Mouse (Mus musculus): ENCODE data around the gene Epb41l5. TPM values are rescaled to one million over a fixed set of nuclear protein-coding genes. Genes with fewer than 3 reads are reported as not detected.
A peak's percentile ranks its signal among the peaks of the same experiment; 100 is the strongest.

Gene Epb41l5
- polyA plus RNA-seq, 1 experiment from 2014 or later = 25.7 TPM

DNA sequence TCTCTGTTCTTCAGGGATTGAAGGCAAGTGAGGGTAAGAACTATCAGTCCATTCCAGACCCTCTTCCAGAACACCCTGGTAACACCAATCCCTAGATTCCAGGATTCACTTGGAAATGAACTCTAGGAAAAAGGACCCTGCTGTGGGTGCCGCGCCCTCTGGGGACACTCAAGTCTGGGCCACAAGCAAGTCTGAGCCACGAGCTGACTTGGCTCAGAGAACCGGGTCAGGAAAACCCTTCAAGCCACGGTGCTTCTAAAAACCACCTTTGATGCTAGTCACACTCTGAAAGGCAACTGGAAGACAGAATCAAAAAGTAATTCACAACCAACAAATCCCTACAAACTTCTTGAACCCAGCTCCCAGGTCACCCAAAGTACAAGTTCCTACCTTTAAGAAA, 145.0 kb downstream of the Epb41l5 start:
- WGBS = 16% methylated on average over 5 of the region's 5 CpGs
- Histone ChIP-seq H3K36me3 (replicated peaks) (peaks cover 11% of the 10 kb centered on the region), H3K9me3 (no peaks in the 10 kb centered on the region), H3K27ac (replicated peaks) (peak overlapping the region; percentile 87), H3K4me1 (peaks cover 37% of the 10 kb centered on the region), H3K4me3 (peak overlapping the region; percentile 76), H3K27me3 (replicated peaks; ENCODE audit: low read depth, poor library complexity, severe bottlenecking) (peaks cover 27% of the 10 kb centered on the region)
- DNase-seq (ENCODE audit: low spot score) = no peak

DNA sequence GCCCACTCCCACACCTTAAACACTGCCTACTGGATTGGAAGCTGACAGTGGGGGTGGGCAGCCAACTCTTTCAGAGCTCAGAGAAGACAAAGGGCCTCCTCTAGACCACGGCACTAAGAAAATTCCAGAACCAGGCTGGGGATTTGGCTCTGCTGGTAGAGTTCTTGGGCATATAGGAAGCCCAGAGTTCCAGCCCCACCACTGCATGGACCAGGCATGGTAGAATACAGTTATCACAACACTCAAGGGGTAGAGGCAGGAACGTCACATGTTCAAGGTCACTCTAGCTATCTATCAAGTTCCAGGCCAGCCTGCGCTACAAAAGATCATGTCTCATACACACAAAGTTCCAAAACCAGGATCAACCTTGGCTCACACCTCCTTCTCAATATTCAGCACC, 145.6 kb downstream of the Epb41l5 start:
- no peak for DNase-seq (ENCODE audit: low spot score)
- H3K9me3 ChIP-seq = no peaks in the 10 kb centered on the region
- WGBS = 90% methylated on average over 3 of the region's 3 CpGs
- H3K27me3 ChIP-seq (replicated peaks; ENCODE audit: low read depth, poor library complexity, severe bottlenecking) = peaks cover 24% of the 10 kb centered on the region
- H3K27ac ChIP-seq (replicated peaks) = no peak overlapping the region
- peaks cover 11% of the 10 kb centered on the region for H3K36me3 ChIP-seq (replicated peaks)
- H3K4me1 ChIP-seq = peaks cover 43% of the 10 kb centered on the region
- peak overlapping the region; percentile 76 for H3K4me3 ChIP-seq

DNA sequence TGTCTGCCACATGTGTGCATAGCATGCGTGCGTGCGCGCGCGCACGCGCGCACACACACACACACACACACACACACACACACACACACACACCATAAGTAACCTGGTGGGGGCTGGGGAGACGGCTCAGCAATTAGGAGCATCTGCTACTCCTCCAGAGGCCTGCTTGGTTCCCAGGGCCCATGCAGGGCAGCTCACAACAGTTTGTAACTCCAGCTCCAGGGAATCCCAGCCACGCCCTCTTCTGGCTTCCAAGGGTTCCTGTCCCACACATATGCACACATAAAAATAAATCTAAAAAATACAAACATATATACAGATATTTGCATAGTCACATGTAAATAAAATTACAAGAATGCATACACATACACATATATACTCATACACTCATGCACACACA, 146.1 kb downstream of the Epb41l5 start:
- 90% methylated on average over 11 of the region's 11 CpGs for WGBS
- Histone ChIP-seq H3K27ac (replicated peaks) (no peak overlapping the region), H3K36me3 (replicated peaks) (peaks cover 11% of the 10 kb centered on the region), H3K27me3 (replicated peaks; ENCODE audit: low read depth, poor library complexity, severe bottlenecking) (peaks cover 24% of the 10 kb centered on the region), H3K9me3 (no peaks in the 10 kb centered on the region), H3K4me1 (peaks cover 44% of the 10 kb centered on the region), H3K4me3 (peak overlapping the region; percentile 76; the same call in 1 of the 2 replicates)
- no peak for DNase-seq (ENCODE audit: low spot score)

DNA sequence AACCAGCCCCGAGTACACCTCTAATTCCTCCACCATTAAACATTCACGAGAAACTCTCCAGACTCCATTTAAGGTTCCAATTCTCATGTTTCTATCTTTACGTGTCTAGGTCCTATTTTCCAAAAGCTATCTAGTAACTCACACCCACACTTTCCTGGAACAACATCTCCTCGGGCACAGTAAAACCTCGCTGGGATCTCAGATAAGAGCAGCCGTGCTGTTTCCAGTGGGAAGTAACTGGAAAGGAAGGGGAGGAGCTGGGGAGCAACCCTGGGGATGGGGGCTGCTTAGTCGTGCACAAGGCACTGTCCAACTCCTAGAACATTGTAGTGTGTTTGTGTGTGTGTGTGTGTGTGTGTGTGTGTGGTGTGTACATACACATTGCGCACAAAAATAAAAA, 146.9 kb downstream of the Epb41l5 start:
- DNase-seq (ENCODE audit: low spot score) = no peak
- Histone ChIP-seq H3K4me3 (no peak overlapping the region), H3K4me1 (peaks cover 44% of the 10 kb centered on the region), H3K27ac (replicated peaks) (no peak overlapping the region), H3K36me3 (replicated peaks) (peaks cover 11% of the 10 kb centered on the region), H3K9me3 (no peaks in the 10 kb centered on the region), H3K27me3 (replicated peaks; ENCODE audit: low read depth, poor library complexity, severe bottlenecking) (peaks cover 16% of the 10 kb centered on the region)
- WGBS = 83% methylated on average over 8 of the region's 8 CpGs

DNA sequence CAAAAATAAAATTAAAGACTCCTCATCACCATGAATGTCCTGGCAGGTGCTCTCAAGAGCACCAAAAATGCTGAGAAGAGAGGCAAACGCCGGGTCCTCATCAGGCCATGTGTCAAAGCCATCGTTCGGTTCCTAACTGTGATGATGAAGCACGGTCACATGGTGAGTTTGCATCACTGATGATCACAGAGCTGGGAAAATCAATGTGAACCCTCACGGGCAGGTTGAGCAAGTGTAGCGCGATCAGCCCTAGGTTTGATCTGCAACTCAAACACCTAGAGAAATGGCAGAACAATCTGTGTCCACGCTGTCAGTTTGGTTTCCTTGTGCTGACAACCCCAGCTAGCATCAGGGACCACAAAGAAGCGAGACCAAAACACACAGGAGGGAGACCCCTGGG, 149.3 kb downstream of the Epb41l5 start:
- H3K4me1 ChIP-seq = peaks cover 29% of the 10 kb centered on the region
- no peak overlapping the region for H3K4me3 ChIP-seq
- no peak for DNase-seq (ENCODE audit: low spot score)
- no peak overlapping the region for H3K27ac ChIP-seq (replicated peaks)
- peaks cover 11% of the 10 kb centered on the region for H3K36me3 ChIP-seq (replicated peaks)
- WGBS = 94% methylated on average over 10 of the region's 10 CpGs
- H3K9me3 ChIP-seq = no peaks in the 10 kb centered on the region
- no peaks in the 10 kb centered on the region for H3K27me3 ChIP-seq (replicated peaks; ENCODE audit: low read depth, poor library complexity, severe bottlenecking)

DNA sequence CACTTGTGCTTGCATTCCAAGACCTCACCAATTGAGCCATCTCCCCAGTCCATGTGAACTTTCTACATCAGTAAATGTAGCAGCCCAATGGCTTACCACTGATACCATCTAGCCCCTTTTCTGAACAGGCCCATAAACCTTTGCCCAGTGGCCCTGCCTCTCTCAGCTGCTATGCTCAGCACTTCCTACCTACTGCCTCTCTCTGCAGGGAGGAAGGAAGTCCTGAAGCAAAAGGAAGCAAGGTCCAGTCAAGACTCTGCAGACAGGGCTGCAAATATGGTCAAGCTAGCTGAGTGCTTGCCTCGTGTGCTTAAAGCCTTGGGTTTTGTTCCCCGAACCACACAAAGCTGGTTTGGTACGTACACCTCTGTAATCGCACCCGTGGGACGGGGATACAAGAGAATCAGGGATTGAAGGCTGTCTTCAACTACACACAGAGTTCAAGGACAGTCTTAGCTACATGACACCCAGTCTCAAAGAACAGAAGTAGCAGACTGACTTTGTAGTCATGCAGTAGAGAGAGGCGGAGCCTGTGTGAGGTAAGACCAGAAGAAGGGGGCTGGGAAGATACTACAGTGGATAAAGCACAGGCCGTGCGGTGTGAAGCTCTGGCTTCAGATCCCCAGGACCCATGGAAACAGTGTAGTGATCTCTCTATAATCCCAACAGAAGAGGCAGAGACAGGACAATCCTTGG, 150.1 kb downstream of the Epb41l5 start:
- WGBS = 87% methylated on average over 9 of the region's 9 CpGs
- DNase-seq (ENCODE audit: low spot score) = no peak

DNA sequence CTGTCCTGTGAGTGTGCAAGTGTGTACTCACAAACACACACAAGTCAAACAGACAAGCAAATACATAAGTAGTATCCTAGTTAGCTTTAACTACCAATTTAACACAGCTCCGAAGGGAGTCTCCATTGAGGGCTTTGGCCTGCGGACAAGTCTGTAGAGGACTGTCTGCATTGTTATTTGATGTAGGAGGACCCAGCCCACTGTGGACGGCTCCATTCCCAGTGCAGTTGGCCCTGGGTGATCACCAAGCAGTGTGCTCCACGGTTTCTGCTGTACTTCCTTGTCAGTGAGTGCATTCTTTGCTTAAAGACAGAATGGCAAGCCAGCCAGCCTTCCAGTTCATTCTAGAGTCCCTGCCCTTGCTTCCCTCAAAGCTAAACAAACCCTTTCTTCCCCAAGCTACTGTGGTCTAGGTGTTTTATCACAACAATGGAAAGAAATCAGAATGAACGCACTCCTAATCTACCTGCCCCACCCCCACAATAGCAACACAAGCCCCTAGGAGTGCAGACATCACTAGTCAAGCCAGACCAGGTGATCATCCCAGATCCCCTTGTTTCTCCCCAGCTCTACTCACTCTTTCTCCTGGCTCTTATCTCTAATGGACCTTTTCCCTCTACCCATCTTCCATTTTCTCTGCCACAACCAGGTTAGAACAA, 151.3 kb downstream of the Epb41l5 start:
- Histone ChIP-seq H3K27ac (replicated peaks) (no peak overlapping the region), H3K9me3 (no peaks in the 10 kb centered on the region), H3K27me3 (replicated peaks; ENCODE audit: low read depth, poor library complexity, severe bottlenecking) (no peaks in the 10 kb centered on the region), H3K4me1 (peaks cover 15% of the 10 kb centered on the region), H3K36me3 (replicated peaks) (peaks cover 11% of the 10 kb centered on the region), H3K4me3 (no peak overlapping the region)
- 75% methylated on average over 5 of the region's 5 CpGs for WGBS
- DNase-seq (ENCODE audit: low spot score) = no peak

More for the DNA sequence above, 150.1 kb downstream of the Epb41l5 start:
- Histone ChIP-seq H3K4me3 (no peak overlapping the region), H3K36me3 (replicated peaks) (peaks cover 11% of the 10 kb centered on the region), H3K9me3 (no peaks in the 10 kb centered on the region), H3K27ac (replicated peaks) (no peak overlapping the region), H3K27me3 (replicated peaks; ENCODE audit: low read depth, poor library complexity, severe bottlenecking) (no peaks in the 10 kb centered on the region), H3K4me1 (peaks cover 23% of the 10 kb centered on the region)

DNA sequence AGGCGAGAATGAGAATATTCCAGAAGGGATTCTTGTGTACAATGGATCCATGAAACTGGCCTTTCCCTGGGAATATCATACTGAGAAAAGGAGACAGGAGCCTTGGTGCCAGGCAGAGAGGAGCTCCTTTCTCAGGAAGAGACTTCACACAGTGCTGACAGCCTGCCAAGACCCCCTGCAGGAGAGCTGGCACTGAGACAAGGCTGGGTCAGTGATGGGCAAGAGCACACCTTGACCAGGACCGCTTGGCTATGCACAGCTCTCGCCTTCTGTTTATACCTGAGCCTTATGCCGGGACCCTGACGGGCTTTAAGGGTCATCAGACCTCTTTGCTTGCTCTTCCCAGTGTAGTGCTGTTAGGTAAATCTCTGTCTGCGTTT, 153.4 kb downstream of the Epb41l5 start:
- Histone ChIP-seq H3K4me3 (no peak overlapping the region), H3K9me3 (no peaks in the 10 kb centered on the region), H3K27ac (replicated peaks) (no peak overlapping the region), H3K36me3 (replicated peaks) (peaks cover under 1% of the 10 kb centered on the region), H3K27me3 (replicated peaks; ENCODE audit: low read depth, poor library complexity, severe bottlenecking) (no peaks in the 10 kb centered on the region), H3K4me1 (peaks cover 31% of the 10 kb centered on the region)
- DNase-seq (ENCODE audit: low spot score) = no peak
- 90% methylated on average over 6 of the region's 6 CpGs for WGBS

Other genes with a start within 250 kb of the Epb41l5 start
- gene Inhbb, start 226.8 kb downstream of the Epb41l5 start, polyA plus RNA-seq (2016; fragmentation: Nextera tagmentation; extraction: Ambion mirVana) = 0.10 and 0.24 TPM in 2 replicates
- 103 and 113 TPM in 2 replicates for gene Ralb, start 144.2 kb downstream of the Epb41l5 start, polyA plus RNA-seq (2016; fragmentation: Nextera tagmentation; extraction: Ambion mirVana)
- gene Tmem185b, start 122.8 kb downstream of the Epb41l5 start, polyA plus RNA-seq (2016; fragmentation: Nextera tagmentation; extraction: Ambion mirVana) = 20.7 and 21.0 TPM in 2 replicates
- gene Ptpn4, start 188.6 kb upstream of the Epb41l5 start, polyA plus RNA-seq (2016; fragmentation: Nextera tagmentation; extraction: Ambion mirVana) = 5.4 and 6.3 TPM in 2 replicates